Mouse (Mus musculus) naive thymus-derived CD4-positive, alpha-beta T cell, adult 2 months (primary cell): ENCODE results near the gene Efna1.

ENCODE experiments used
- DNase-seq: peaks from one replicate; pipeline ENCODE4 v3.0.0-alpha.2; 2011; ENCODE audit warnings: low read depth

Gene Efna1

DNA sequence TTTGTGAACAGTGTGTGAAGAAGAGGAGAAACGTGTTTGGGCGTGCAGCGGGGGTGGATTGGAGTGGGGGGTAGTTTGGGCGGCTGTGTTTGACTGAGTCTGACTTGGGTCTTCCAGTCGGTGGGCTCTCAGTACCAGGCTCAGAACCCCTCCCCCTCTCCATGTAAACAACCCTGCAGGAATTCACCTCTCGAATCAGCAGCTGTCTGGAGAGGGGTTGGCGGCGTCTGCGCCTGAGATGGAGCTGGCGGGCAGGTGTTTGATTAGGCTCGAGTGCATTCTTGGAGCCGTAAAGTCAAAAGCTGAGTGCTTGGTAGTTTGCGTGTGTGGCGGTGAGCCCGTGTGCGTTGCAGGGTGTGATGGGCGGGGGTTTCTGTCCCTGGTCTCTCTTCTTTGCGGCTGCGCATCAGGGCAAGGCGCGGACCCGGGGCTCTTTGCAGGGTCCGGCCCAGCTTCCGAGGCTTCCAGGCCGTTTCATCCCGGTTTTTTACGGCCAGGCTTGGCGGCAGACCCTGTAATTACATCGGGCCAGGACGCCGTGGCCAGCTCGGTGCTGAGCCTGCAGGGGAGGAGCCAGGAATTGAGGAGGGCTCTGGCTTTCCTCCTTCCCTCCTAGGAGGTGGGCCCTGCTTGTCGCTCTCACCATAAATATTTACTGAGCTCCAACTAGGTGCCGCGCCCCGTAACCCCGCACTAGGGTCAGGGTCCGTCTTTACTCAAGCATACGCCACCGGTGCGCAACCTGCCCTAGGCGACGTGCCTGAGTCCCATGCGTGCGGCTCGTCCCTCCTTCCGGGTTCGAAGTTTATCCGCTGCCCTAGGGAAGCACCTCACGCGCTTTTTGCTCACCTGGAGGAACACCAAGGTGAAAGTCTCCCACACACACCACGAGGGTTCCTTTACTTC, at the start of gene Efna1:
TSS of gene Efna1 (minus strand) at position 537 of the 906 bp plus-strand sequence.
- peak; percentile 53 for DNase-seq

DNA sequence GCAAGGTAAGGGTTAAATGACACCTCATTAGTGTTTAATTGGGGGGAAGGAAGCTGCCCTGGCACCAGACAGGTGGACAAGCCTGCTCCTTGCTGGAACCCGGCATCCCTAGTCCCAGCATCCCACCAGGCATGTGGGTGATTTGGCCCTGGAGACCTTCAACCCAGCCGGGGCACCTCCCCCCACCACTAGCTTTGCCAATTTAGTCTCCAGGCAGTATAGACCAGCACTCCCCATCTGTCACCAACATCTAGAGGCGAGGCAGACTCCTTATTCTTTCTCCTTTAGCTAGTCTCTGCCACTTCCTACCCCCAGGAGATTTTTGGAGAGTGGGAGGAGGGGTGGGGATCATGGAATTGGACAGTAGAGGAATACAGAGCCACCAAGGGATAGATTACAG, 49.4 kb upstream of the Efna1 start:
- no peak for DNase-seq

DNA sequence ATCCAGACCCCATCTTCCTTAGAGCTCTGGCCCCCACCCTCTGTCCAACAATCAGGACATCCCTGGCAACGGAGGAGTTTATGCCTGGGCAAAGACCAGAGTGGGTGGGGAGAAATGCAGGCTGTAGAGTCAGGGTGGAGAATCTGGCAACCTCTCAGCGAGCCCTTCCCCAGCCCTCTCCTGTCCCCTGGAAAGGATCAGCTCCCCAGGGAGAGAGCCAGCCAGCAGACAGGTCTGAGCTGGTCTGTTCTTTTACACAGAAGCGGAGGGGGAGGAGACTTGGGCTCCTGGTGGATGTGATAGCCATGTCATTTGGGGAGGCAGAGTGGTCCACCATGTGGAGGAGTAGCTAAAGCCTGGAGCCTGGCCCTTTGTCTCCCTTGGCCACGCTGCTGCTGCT, 47.7 kb upstream of the Efna1 start:
- no peak for DNase-seq

DNA sequence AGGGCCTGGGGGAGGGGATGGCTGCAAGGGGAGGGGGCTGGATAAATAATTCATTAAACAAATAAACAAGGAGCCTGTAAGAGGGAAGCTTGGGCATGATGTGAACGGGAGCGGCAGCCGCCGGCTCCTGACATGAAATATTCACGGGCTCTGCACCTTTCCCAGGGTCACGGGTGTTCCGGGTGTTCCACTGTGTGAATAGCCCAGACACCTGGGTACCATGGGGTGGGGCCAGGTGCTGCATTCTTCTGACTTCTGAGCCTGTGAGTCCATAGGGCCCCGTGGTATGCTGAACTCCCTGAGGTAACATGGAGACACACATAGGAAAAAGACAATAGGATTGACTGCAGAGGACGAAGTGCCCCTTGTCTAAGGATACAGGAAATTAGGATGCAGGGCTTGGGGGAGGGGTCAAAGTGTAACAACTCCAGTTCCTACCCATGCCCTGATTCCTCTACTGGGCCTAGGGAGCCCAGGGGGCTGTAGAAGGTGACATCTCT, 46.5 kb upstream of the Efna1 start:
- DNase-seq = no peak

DNA sequence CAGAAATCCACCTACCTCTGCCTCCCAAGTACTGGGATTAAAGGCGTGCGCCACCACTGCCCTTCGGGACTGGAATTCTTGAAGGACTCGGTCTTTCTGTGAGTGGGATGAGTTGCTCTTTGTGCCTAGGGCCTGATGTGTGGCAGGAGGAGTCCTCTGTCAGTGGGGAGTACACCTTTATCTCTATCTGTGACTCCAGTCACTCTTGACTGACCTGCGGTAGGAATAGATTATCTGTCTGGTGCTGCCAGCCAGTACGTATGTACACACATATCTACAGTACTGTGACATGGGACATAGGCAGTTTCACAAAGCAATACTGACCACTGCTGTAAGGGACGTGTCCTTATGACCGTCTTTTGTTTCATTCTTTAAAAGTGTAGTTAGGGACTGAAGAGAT, 44.9 kb upstream of the Efna1 start:
- DNase-seq = no peak

DNA sequence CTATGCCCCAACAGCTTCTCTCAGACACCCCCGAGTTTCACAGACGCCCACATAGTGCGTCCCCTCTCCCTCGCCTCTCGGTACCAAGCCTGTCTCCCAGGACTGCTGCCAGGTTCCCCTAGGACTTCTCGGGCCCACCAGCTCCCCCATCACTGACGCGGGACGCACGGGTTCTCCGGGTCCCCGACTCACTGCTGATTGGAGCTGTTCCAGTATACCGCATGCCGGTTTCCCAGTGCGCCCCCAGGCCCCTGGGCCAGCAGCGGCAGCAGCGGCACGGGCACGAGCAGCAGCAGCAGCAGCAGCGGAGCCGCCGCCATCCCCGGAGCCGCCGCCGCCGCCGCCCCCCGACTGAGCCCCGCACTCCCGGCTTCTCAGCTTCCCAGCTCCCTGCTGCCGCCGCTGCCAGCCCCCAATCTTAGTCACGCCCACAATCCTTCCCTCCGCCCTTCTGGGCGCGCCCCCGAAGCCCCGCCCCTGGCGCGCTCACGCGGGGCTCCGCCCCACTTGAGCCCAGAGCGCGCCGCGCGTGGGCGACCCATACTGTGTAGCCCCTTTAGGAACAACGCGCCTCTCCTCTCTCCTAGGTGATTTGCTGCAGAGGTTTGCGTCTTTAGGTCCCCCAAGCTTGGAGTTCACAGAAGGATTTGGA, 41.7 kb upstream of the Efna1 start, which contains the start of gene Efna3:
TSS of gene Efna3 (minus strand) at position 452 of the 652 bp plus-strand sequence.
- peak; percentile 53 for DNase-seq

DNA sequence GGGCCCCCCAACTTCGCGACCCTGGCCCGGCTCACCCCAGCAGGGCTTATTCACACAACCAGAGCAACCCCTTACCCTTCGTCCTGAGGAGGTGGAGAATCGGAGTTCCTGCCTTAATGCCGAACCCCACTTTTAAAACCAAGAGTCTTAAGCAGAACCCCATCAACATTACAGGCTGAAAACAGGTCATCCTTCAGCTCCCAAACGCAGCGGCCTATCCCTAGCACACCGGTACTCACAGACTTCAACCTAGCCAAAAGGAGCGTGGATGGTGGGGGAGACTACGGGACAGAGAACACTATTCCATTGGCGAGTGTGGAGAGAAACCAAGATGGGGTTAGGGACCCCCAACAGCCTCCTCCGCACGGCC, 41.2 kb upstream of the Efna1 start:
- peak; percentile 59 for DNase-seq

DNA sequence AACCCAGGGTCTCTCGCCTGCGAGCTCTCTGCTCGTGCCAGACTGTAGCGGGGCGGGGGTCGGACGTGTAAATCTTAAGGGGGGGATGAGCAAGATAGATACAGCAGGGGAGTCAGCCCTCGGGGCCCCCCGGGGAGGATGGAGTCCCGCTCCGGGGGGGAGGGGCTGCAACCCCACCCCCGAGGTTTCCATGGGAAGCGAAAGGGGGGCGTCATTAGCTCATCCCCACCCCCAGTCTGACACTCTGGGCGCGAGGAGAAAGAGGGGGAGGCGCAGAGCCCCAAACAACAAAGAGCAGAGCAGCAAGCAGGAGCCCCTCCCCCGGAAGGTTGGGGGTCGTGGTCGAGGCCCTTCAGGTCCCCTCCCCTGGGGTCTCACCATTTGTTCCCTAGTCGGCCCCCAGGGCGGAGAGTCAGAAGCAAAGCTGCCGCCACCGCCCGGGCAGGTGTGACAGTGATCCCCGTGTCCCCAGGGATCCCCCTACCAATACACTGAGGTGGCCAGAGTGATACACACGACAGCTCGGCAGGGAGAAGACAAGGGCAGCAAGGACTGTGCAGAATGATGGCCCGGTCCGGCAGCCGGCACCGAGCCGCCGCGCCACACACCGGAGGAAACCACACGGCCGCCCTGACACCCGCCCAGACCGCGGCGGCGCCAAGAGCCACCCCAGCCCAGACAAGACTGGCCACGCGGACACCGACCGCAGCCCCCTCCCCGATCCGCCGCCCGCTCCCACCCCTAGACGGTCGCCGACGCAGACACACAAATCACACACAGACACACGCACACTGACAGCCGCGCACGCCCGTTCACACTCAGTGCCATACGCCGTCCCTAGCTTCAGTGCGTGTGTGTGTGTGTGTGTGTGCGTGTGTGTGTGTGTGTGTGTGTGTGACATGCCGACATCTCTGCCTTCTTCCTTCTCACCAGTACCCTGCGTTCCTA, 40.5 kb upstream of the Efna1 start:
- DNase-seq = no peak

DNA sequence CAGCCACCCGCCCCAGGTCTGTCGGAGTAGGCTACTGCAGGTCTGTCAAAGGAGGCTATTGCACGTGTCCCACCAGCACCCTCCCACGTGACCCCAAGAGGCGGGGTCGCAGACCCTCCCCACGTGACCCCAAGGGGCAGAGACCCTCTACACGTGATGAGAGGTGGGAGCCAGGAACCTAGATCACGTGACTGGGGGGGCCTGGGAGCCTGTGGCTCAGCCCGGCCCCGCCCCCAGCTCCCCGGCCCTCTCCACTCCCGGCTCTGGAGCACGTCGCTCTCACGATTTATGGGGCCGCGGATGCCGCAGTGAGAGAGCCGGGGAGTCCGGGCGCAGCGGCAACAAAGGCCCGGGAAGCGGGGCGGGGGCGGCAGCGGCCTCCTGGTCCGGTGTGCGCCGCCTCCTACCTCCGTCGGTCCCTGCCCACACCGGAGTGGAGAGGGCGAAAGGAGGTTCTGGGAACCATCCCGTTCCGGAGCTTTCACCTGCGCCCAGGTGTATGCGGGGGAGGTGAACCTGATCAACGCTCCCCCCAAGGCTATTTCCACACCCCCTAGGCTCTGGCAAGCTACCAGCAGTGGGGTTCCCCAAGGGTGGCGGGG, 39.7 kb upstream of the Efna1 start:
- peak; percentile 53 for DNase-seq

DNA sequence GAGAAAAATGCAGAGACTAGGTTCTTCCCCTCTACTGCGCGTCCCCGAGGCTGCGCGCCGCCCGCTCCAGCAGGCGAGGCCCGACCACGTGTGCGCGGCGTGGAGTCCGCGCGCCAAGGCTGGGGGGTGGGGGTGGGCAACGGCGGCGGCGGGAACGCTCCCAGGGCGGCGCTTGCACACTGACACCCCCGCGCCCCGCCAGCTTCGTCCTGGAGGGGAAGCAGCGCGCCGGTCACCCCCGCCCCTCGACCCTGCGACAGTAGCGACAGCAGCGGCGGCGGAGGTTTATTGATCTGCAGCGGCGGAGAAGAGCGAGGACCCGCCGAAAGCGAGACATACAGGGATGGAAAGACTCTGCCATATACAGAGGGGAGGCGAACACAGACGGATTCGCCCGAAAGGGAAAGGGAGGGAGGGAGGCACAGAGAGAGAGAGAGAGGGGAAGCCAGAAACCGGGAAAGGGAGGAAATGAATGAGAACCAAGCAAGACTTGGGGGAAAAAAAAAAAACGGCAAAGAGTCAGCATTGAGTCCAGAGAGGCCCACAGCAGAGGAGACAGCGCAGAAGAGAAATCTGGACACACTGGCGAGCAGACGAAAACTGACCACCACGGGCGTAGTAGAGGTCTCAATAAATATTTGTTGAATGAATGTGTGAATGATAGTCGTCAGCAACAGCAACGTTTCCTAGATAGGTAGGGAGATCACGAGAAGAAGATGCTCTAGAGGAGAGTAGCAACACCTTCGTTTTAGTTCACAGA, 38.8 kb upstream of the Efna1 start:
- peak; percentile 55 for DNase-seq

DNA sequence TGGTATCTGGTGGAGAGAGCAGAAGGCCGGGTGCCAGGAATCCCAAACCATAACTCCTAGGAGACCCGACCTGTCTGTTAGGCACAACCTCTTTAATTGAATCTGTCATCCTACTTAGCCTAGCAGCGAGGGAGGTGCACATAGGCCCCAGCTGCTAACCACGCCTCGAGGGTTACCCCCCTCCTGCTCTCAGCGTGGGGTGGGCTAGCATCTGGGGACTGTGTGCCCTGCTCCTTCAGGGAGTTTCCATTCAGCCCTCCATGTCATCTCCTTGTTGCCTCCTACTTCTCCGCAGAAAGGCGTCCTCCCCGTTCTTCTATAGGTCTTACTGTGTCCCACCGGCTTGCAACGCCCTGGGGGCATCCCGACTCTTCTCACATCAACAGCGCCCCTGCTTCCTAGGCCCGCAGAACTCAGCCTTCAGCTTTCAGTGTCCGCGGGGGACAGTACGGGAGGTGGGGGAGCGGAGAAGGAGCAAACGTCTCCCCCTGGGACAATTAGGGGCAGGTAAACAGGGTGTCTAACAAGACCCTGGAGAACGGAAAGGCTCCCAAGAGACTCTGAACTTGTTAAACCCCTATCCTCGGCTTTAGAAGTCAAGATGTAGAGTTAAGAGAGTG, 38.1 kb upstream of the Efna1 start:
- no peak for DNase-seq

DNA sequence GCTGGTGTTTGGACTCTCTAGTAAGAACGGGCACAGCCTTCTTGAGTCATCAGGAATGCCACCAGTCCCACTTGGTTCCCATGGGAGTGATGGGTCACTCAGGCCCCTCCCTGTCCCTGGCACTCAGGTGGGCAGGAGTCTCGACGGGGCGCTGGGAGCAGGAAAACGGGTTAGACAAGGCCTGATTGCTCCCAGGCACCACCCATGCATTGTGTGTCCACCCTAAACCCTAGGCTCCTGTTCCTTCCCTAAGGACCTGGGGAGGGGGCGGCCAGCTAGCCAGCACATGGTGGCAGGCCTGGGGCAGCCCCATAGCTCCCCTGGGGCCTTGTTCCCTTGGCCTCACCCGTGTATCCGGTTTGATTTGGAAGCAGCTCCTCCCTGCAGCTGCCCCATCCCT, 37.4 kb upstream of the Efna1 start:
- no peak for DNase-seq

DNA sequence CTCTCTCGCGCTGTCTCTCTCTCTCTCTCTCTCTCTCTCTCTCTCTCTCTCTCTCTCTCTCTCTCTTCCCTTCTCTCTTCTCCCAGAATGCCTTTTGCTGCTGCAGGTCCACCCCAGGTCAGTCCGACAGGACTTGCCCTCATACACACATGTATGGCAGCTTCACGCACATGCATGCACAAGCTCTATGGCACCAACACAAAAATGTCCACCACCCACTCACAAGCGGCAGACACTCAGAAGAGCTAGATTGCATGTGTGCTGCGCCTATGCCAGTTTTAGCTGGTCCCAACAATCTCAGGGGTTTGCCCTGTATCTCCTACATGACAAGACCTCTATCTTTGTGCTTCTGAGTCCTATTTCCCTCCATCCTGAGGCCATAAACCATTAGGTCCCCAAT, 36.3 kb upstream of the Efna1 start:
- DNase-seq = peak; percentile 37

DNA sequence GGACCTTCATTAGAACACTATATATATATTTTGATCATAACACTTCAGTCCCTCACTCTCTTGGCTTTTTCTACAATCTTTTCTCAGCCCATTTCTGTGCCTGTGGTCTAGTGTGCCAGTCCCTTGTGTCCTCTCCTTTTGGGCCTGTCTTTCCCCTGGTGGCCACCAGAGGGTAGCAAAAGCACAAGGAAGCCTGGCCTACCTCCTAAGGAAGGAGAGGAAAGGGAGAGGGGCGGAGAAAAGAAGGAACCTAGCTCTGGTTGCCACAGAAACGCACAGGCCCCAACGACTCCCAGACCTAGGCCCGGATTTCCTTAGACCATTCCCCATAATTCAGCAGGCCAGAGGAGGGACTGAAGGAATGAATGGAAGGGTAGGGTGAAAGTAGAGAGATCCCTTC, 35.9 kb upstream of the Efna1 start:
- DNase-seq = peak; percentile 84

DNA sequence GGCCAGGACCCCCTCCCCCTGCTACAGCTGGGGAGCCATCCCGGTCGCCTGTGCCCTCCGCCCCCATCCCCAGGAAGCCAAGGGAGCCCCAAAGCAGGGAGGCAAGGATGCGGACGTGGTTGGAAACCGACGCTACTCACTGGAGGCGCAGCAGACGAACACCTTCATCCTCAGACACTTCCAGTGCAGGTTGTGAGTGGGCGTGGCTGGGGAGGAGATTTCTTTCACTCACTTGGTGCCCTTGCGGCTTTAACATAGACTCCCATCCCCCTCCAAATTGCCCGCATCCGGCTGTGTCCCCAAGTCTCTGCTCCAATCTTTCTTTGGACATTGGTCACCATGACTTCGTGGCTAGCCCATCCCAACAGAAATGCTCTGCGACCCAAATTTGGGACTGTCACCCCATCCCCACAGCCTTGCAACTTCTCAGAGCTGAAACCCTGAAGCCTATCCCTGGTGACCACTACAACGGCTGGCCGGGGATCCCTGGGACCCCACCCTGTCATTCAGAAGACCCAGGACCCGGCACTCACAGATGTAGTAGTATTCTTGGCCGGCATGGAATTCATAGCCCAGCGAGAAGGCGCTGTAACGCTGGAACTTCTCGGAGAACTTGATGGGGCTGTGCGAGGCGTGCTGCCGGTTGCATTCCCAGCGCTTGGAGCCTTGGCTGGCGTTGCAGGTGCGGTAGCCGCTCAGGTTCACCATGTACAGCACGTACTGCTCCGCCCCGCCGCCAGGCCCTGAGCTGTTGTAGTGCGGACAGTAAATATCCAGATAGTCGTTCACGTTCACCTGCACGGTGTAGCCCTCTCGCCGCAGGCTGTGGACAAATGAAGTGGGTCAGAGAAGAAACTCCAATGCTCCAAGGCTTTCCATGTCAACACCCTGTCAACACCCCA, 35.2 kb upstream of the Efna1 start:
- DNase-seq = peak; percentile 64

DNA sequence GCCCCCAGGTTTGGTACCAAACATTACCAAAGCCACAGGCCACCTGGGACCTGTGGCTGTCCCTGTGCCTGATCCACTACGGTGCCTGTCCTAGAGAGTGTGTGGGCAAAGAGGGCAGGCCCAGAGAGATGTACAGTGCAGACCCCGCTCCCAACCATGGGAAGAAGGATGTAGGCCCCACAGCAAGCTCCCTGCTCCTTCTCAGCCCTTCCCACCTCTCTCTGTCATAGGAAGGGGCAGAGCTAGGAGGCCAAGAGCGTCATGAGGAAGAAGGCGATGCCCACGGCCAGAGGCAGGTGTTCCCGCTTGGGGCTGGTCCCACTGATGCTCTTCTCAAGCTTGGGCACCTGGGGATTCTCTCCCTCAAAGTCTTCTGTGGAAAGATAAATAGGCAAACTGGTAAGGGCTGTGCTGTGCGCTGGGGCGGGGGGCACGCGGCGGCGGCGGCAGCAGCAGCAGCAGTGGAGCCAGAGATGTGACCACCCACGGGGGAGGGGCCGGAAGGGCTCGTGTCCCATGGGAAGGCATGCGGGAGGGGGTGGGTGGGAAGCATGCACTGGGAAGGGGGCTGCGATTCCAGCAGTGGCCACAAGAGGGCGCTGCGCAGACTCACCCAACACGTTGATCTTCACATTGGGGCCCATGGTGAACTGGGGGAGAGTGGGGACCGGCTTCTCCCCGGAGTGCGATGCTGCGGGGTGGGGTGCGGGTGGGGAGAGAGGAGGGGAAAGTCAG, 34.4 kb upstream of the Efna1 start:
- DNase-seq = peak; percentile 76

DNA sequence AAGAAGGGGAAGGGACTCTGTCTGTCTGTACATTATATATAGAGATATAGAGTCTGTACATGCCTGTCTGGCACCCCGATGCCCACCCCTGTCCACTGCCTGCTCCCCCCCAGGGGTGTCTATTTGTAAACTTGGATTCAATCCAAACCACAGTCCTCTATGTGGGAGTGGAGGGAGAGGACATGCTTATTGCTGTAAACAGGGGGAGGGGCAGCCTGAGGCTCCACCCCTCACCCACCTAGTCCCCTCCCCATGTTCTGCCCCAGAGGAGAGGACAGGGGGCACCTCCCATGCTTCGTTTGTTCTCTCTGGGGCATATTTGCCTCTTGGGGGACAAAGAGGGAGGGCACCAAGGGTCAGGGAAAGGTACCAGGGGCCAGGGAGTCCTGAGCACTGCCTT, 33.8 kb upstream of the Efna1 start:
- no peak for DNase-seq

DNA sequence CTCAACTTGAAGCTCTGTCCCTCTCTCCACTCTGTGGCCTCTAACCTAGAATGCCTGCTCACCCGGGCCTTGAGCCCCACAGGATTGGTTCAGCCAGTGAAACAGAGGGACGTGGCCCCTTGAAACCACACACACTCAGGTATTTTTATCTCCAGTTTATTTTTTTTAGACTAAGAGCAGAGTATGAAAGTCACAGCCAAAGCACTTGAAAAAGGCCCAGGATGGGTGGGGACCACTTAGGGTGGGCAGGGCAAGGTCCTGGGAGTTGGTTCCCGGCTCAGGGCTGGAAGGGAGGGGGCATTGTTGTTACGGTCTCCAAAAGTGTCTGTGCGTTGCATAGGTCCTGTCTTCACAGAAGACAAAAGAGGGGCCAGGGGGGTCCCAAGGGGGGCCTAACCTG, 33.4 kb upstream of the Efna1 start:
- no peak for DNase-seq

DNA sequence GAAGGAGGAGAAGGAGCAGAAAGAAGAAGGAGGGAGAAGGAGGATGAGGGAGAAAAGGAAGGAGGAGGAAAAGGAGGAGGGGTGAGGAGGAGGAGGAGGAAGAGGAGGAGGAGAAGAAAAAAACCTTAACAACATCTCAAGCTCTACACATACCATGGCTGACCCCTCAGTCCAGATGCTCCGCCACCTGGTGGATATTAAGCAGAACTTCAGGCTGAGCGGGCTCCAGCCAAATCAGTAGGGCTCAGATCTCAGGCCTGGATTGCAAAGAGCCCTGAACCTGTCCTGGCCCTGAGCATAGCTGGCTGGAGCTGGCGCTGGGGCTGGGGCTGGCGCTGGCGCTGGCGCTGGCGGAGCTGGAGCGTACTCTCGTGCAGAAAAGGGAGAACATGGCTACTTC, 27.1 kb upstream of the Efna1 start:
- DNase-seq = peak; percentile 80
